Mouse (Mus musculus) midbrain, postnatal 0 days (tissue): ENCODE data around the gene Olfr578. TPM values are rescaled to one million over a fixed set of nuclear protein-coding genes. Genes with fewer than 3 reads are reported as not detected.

Source experiments
- ATAC-seq: fragments of 200-750 bp; cut with Nextera tagmentation; 2 replicates; pipeline ENCODE4 v1.8.0; 2017; ENCODE audit warnings: moderate number of reproducible peaks, mild to moderate bottlenecking, moderate TSS enrichment, moderate library complexity; ENCODE audit not compliant: low FRiP score
- DNase-seq: peaks from one replicate; pipeline ENCODE4 v3.0.0-alpha.2; 2015; ENCODE audit warnings: low spot score
- H3K27ac ChIP-seq: fragments of 300-500 bp; sonication (generic); 2 replicates; pipeline ENCODE4 v1.5.1; 2014; ENCODE audit warnings: low read depth, mild to moderate bottlenecking, low read length, mixed read lengths
- H3K27me3 ChIP-seq: fragments of 300-500 bp; sonication (generic); 2 replicates; pipeline ENCODE4 v1.6.1; 2014; ENCODE audit warnings: low read length, control low read depth, mixed read lengths; ENCODE audit not compliant: insufficient read depth
- H3K36me3 ChIP-seq: fragments of 300-500 bp; sonication (generic); 2 replicates; pipeline ENCODE4 v1.6.1; 2014; ENCODE audit warnings: low read length, control low read depth, mixed read lengths; ENCODE audit not compliant: insufficient read depth
- H3K4me1 ChIP-seq: fragments of 300-500 bp; sonication (generic); 2 replicates; pipeline ENCODE4 v1.6.1; 2014; ENCODE audit warnings: mild to moderate bottlenecking, control low read depth, antibody characterized with exemption, low read length, mixed read lengths; ENCODE audit not compliant: insufficient read depth
- H3K4me2 ChIP-seq: fragments of 300-500 bp; sonication (generic); 2 replicates; pipeline ENCODE4 v1.6.1; 2014; ENCODE audit warnings: low read depth, mild to moderate bottlenecking, low read length, mixed read lengths; ENCODE audit not compliant: poor library complexity, severe bottlenecking
- H3K4me3 ChIP-seq: fragments of 300-500 bp; sonication (generic); 2 replicates; pipeline ENCODE4 v1.5.1; 2014; ENCODE audit warnings: low read depth, mild to moderate bottlenecking, low read length, moderate library complexity
- H3K9ac ChIP-seq: fragments of 300-500 bp; sonication (generic); replicated peaks from 2 replicates; pipeline ENCODE4 v1.6.1; 2014; ENCODE audit warnings: mild to moderate bottlenecking, low read length, moderate library complexity, mixed read lengths; ENCODE audit not compliant: poor library complexity, severe bottlenecking
- H3K9me3 ChIP-seq: fragments of 300-500 bp; sonication (generic); 2 replicates; pipeline ENCODE4 v1.6.1; 2016; ENCODE audit warnings: low read length, control low read depth
- CTCF ChIP-seq: IDR thresholded peaks from 2 replicates; pipeline ENCODE4 v1.5.1; 2016; ENCODE audit warnings: antibody characterized with exemption, mild to moderate bottlenecking
- WGBS: fragments of 180-500 bp; shearing (Covaris S2); extraction: QIAGEN DNeasy Blood & Tissue Kit; methylation state at CpG from one replicate; pipeline ENCODE4 v1.1.7; 2014; 5-methylcytosine and 5-hydroxymethylcytosine counted together
- polyA plus RNA-seq: library from polyadenylated mRNA; unstranded; fragments of >200 nt; fragmentation: Nextera tagmentation; extraction: Ambion mirVana; gene quantifications from 2 replicates; pipeline ENCODE4 v1.2.1, GENCODE M21; 2015
- total RNA-seq: library from RNA; depleted of rRNA; stranded (reverse); fragments of >200 nt; gene quantifications from 2 replicates; pipeline ENCODE4 v1.2.3, GENCODE M21; 2014; rRNA removed

Gene Olfr578
- total RNA-seq (not detected in 2 replicates), polyA plus RNA-seq (not detected in 2 replicates)

DNA sequence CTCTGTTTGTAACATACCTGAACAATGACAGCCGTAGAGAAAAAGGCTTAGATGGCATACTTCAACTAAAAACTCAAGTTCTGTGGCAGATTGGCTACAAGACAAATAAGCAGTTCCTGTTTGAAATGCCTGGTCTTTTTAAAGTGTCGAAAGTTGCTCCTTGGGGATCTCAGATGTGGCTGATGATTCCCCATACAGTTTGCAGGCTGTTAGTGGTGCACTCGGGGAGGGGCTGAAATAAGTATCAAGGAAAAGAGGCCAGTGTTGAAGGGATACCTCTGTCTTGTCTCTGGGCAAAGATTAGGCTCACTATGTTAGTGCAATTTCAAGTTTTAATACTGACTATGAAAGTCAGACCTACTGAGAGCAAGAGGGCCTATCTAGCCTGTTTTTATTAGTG is at the start of gene Olfr578:
TSS of gene Olfr578 (minus strand) at position 101 of the 400 bp plus-strand sequence.
- no peak within 1 kb of the TSS for H3K4me3 ChIP-seq
- no peaks in the 10 kb centered on the region for H3K4me1 ChIP-seq
- H3K36me3 ChIP-seq, result no peaks in the 10 kb centered on the region
- H3K27ac ChIP-seq, result no peak within 1 kb of the TSS
- H3K9ac ChIP-seq, result no peak within 1 kb of the TSS
- TF ChIP-seq CTCF, result no peak
- no peak within 1 kb of the TSS for H3K4me2 ChIP-seq
- ATAC-seq (no peak), DNase-seq (no peak)
- H3K27me3 ChIP-seq, result no peaks in the 10 kb centered on the region
- H3K9me3 ChIP-seq, result no peaks in the 10 kb centered on the region
- 80% methylated on average over 3 of the region's 3 CpGs for WGBS

DNA sequence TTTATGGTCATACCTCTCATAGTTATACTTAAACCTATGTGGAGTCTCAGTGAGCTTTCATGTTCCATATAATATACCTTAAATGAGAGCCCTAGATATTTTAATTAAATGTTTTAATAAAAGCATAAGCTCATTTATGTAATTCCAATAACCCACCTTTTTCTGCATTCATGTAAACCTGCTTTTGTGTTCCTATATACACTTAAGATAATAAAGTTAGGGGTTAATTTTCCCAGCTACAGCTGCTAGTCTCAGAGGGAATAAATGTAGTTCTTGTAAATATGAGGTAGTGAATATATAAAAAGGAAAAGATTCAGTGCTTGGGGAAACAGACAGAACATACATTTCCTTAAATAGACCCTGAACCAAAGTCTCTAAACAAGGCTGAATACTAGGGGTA is 48.6 kb upstream of the Olfr578 start, which contains the start of gene Olfr582:
TSS of gene Olfr582 (plus strand) at position 301 of the 400 bp plus-strand sequence.
- no peak for TF ChIP-seq CTCF
- H3K36me3 ChIP-seq, result no peaks in the 10 kb centered on the region
- DNase-seq (no peak), ATAC-seq (no peak)
- no peak within 1 kb of the TSS for H3K27ac ChIP-seq
- no peak within 1 kb of the TSS for H3K4me3 ChIP-seq
- no peaks in the 10 kb centered on the region for H3K4me1 ChIP-seq
- no peaks in the 10 kb centered on the region for H3K9me3 ChIP-seq
- H3K27me3 ChIP-seq, result no peaks in the 10 kb centered on the region
- H3K4me2 ChIP-seq, result no peak within 1 kb of the TSS
- H3K9ac ChIP-seq, result no peak within 1 kb of the TSS

DNA sequence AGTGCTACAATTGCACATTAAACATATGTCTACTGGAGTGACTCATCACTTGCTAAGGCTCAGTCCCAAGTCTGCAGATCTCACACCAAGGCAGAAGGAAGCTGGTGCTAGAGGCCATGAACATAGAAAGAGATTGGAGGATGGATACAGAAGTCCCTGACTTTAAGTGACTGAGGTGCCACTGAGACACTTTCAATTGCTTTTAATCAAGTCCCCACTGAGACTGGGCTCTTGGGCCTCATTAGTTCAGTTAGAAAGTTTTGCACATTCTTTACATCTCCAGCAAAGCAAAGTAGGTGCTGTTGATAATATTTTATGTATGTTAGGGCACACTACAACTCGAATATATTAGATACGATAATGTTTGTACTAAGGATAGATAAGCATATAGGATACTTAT is 13.3 kb downstream of the Olfr578 start, which contains the start of gene Olfr577:
TSS of gene Olfr577 (minus strand) at position 101 of the 400 bp plus-strand sequence.
- no peaks in the 10 kb centered on the region for H3K27me3 ChIP-seq
- H3K4me1 ChIP-seq, result no peaks in the 10 kb centered on the region
- no peak for TF ChIP-seq CTCF
- H3K9ac ChIP-seq, result no peak within 1 kb of the TSS
- no peaks in the 10 kb centered on the region for H3K36me3 ChIP-seq
- DNase-seq, result no peak
- H3K4me2 ChIP-seq, result no peak within 1 kb of the TSS
- ATAC-seq, result no peak
- H3K4me3 ChIP-seq, result no peak within 1 kb of the TSS
- no peak within 1 kb of the TSS for H3K27ac ChIP-seq
- WGBS, result 83% methylated on average over 2 of the region's 2 CpGs
- no peaks in the 10 kb centered on the region for H3K9me3 ChIP-seq

DNA sequence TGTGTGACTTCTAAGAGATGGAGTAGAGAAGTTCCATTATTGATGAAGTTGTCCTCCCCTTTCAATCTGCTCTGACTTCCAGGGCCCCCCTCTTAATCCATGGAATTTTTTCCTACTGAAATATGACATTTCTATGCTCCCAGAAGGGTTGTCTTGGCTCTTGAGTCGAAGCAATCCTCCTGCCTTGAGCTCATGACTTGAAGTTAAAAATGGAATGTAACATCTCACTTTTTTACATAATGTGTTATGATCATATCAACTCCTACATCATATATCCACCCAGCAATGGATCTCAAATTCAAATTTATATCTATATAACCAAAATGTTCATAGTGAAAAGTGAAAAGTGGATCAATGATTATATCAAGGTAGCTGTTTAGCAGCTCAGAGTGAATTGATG is 14.7 kb downstream of the Olfr578 start:
- Histone ChIP-seq H3K4me2 (no peak overlapping the region), H3K27ac (no peak overlapping the region), H3K9ac (no peak overlapping the region), H3K27me3 (no peaks in the 10 kb centered on the region), H3K36me3 (no peaks in the 10 kb centered on the region), H3K4me3 (no peak overlapping the region), H3K4me1 (no peaks in the 10 kb centered on the region), H3K9me3 (no peaks in the 10 kb centered on the region)
- DNase-seq, result no peak
- no peak for TF ChIP-seq CTCF
- 40% methylated on average over 1 of the region's 1 CpGs for WGBS
- no peak for ATAC-seq

DNA sequence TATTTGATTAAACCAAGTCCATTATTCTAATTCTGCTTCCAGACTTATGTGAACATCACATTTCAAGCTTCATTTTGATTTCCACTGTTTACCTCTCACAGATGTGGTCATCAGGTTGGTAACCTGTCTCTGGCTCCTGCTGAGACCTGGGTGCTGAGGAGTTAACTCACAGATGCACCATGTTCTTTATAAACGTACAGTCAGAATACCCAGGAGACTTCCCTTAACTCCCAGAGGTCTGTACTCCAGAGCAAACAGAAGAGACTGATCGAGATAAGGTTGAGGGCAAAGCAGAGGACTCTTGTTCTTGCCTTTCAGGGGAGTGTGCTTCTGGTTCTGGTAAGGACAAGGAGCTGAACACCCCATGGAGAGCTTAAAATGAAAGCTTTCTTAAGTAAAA is 26.8 kb downstream of the Olfr578 start, which contains the start of gene Olfr576:
TSS of gene Olfr576 (plus strand) at position 301 of the 400 bp plus-strand sequence.
- Histone ChIP-seq H3K4me3 (no peak within 1 kb of the TSS), H3K27me3 (no peaks in the 10 kb centered on the region), H3K4me2 (no peak within 1 kb of the TSS), H3K9ac (no peak within 1 kb of the TSS), H3K9me3 (no peaks in the 10 kb centered on the region), H3K36me3 (no peaks in the 10 kb centered on the region), H3K4me1 (no peaks in the 10 kb centered on the region), H3K27ac (no peak within 1 kb of the TSS)
- TF ChIP-seq CTCF, result no peak
- DNase-seq, result no peak
- ATAC-seq, result no peak
- 63% methylated on average over 2 of the region's 2 CpGs for WGBS

DNA sequence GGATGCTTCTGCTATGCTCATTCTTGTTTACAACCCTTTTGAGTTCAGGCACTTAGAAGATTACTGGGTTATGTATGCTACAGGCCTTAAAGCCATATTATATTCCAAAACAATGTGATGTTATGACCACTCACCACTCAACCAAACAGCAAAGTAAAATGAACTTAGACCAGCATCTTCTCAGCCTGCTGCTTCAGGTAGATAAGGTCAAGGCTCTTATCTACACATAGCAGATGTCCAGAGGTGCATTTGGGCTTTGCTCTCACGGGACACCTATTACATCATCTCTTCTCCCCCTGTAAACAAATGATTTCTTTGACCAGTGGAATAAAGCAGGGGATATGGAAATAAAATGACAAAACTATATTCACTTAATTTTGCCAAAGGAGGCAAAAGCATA is 30.5 kb downstream of the Olfr578 start, which contains the start of gene Olfr575:
TSS of gene Olfr575 (minus strand) at position 183 of the 400 bp plus-strand sequence.
- Histone ChIP-seq H3K27ac (no peak within 1 kb of the TSS), H3K27me3 (no peaks in the 10 kb centered on the region), H3K4me2 (no peak within 1 kb of the TSS), H3K36me3 (no peaks in the 10 kb centered on the region), H3K9me3 (no peaks in the 10 kb centered on the region), H3K4me3 (no peak within 1 kb of the TSS), H3K9ac (no peak within 1 kb of the TSS), H3K4me1 (no peaks in the 10 kb centered on the region)
- no peak for TF ChIP-seq CTCF
- no peak for ATAC-seq
- 69% methylated on average over 1 of the region's 1 CpGs for WGBS
- DNase-seq, result no peak
